Mouse (Mus musculus) bone marrow, adult 2 months (tissue): ENCODE results near the gene Taf6l.
"Not testable (repeated sequence)": the region's sequence is repeated elsewhere in the genome, so short reads cannot be mapped to it uniquely, and the experiment has no call there.

Source experiments
- CTCF ChIP-seq: fragments of 200-500 bp; IDR thresholded peaks from 2 replicates; pipeline ENCODE4 v1.5.1; 2011; ENCODE audit warnings: low read length, control low read depth; ENCODE audit not compliant: control insufficient read depth, insufficient read depth
- POLR2A ChIP-seq: fragments of 200-500 bp; IDR thresholded peaks from 2 replicates; pipeline ENCODE4 v1.6.1; 2011; ENCODE audit warnings: low read depth, mild to moderate bottlenecking, control low read depth, low read length, borderline replicate concordance; ENCODE audit not compliant: control insufficient read depth

DNA sequence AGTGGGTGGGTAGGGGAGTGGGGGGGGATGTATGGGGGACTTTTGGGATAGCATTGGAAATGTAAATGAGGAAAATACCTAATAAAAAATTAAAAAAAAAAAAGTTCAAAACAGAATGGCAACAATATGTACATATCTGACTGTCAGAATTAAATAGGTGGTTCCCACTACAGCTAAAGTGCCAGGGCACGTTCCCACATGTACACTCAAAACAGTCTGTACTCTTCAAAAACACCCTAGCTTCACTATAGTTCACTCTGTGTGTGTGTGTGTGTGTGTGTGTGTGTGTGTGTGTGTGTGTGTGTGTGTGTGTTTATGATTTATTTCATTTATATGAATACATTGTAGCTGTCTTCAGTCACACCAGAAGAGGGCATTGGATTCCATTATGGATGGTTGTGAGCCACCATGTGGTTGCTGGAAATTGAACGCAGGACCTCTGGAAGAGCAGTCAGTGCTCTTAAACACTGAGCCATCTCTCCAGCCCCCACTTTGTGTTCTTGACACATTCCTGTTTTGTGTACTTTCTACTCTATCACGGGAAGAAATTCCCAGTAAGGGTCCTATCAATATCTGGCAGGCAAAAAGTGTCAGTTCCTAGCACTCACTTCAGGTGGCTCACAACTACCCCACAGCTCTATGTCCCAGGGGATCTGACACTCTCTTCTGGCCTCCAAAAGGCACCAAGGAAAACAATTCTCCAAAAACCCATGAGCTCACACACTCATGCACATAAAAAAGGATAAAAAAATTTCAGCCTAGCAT, 57.7 kb downstream of the Taf6l start:
- not testable (repeated sequence) for TF ChIP-seq POLR2A, CTCF
